Mouse (Mus musculus): ENCODE results near the gene Cep170b. TPM values are rescaled to one million over a fixed set of nuclear protein-coding genes. Genes with fewer than 3 reads are reported as not detected.

Gene Cep170b
- total RNA-seq, 2 experiments from 2014 or later, result 178 to 193 TPM

Small RNAs within 50 kb of the gene (microRNA-seq; reads per million reads assigned to microRNA genes)
- 2.7 to 9.6 reads per million in 2 experiments for gene Mir6940

Other genes starting within 250 kb of the Cep170b start
- gene A530016L24Rik, start 231.0 kb upstream of the Cep170b start, total RNA-seq (2021), result under 1 TPM; 0.45 to 0.67 TPM
- gene Tmem179, start 203.7 kb upstream of the Cep170b start, total RNA-seq (2021), result 100 to 1,000 TPM; 119 to 130 TPM
- 100 to 1,000 TPM; 116 to 122 TPM for gene Inf2, start 131.7 kb upstream of the Cep170b start, total RNA-seq (2021)
- gene Adssl1, start 100.4 kb upstream of the Cep170b start, total RNA-seq (2021), result 1 to 10 TPM; 5.3 to 5.6 TPM
- gene Siva1, start 75.8 kb upstream of the Cep170b start, total RNA-seq (2021), result 10 to 100 TPM; 21.6 to 23.4 TPM
- gene Akt1, start 45.6 kb upstream of the Cep170b start, total RNA-seq (2021), result 100 to 1,000 TPM; 153 to 158 TPM
- under 1 TPM; 0.43 to 0.55 TPM for gene Zbtb42, start 41.6 kb upstream of the Cep170b start, total RNA-seq (2021)
- gene Pld4, start 40.2 kb downstream of the Cep170b start, total RNA-seq (2021), result 10 to 100 TPM; 10.6 to 13.1 TPM
- gene Ahnak2, start 82.2 kb downstream of the Cep170b start, total RNA-seq (2021), result 1 to 10 TPM; 4.9 to 7.8 TPM
- 10 to 100 TPM; 13.2 to 13.7 TPM for gene Clba1, start 88.5 kb downstream of the Cep170b start, total RNA-seq (2021)
- 1 to 10 TPM; 8.1 to 9.2 TPM for gene Cdca4, start 109.0 kb downstream of the Cep170b start, total RNA-seq (2021)
- gene Gpr132, start 147.8 kb downstream of the Cep170b start, total RNA-seq (2021), result not detected
- 10 to 100 TPM; 45.2 to 50.8 TPM for gene Jag2, start 209.3 kb downstream of the Cep170b start, total RNA-seq (2021)
- gene Nudt14, start 221.7 kb downstream of the Cep170b start, total RNA-seq (2021), result 10 to 100 TPM in 1 of 2 experiments, 1 to 10 TPM in 1; 7.5 to 11.1 TPM

Data from layer of hippocampus, postnatal 14 days (tissue).